ENCODE assay signal across 9 mouse cellular contexts in the genomic region with DNA sequence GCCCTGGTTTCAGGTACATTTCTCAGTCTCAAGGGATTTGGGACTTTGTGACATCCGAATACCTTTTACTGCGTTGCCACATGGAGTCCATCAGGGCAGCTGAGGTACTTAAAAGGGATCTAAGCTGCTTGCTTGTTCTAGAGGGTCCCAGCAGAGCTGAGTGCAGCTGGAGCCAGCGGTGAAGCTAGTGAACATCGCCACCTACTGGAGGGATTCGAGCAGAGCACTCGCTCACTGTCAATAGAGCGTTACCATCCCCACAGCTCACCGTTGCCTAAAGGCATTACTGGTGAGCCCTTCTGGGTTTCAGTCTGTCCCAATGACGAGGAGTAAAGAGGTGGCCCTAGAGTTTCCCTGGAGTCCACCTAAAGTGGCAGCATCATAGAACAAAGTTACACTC. TPM values are rescaled to one million over a fixed set of nuclear protein-coding genes. Genes with fewer than 3 reads are reported as not detected.
DNase-seq lines count a peak whose midpoint lies in the region; ATAC-seq and TF ChIP-seq lines count a peak whose summit lies in the region.
"Had no signal": no experiment of that assay in that cellular context is flagged by ENCODE, and none has a peak within 500 bp of the region (broad histone marks: within the 10 kb centered on the region; RNA-seq: fewer than 3 reads in every experiment).

No protein-coding gene starts in this region.

- H3K36me3 ChIP-seq in intestine, postnatal 0 days (ENCODE audit: control insufficient read depth, insufficient read depth), result peaks cover 32% of the 10 kb centered on the region
- H3K36me3 ChIP-seq in midbrain, postnatal 0 days (ENCODE audit: insufficient read depth, low read length), result peaks cover 34% of the 10 kb centered on the region

- peaks cover 4% of the 10 kb centered on the region; the same call in 1 of the 2 replicates for H3K9me3 ChIP-seq in intestine, postnatal 0 days (ENCODE audit: control insufficient read depth)
- H3K9me3 ChIP-seq in midbrain, postnatal 0 days (ENCODE audit: low read length), result no peaks in the 10 kb centered on the region

- H3K27me3 ChIP-seq in intestine, postnatal 0 days (replicated peaks; ENCODE audit: control insufficient read depth, insufficient read depth, low read length), result no peaks in the 10 kb centered on the region
- H3K27me3 ChIP-seq in midbrain, postnatal 0 days (ENCODE audit: insufficient read depth, low read length), result no peaks in the 10 kb centered on the region

- H3K4me3 ChIP-seq in intestine, postnatal 0 days (ENCODE audit: low read depth, low read length), result no peak overlapping the region
- H3K4me3 ChIP-seq in midbrain, postnatal 0 days (ENCODE audit: low read depth, low read length), result no peak overlapping the region
- H3K4me3 ChIP-seq: erythroblast, embryonic 14.5 days had no signal

- peak; percentile 14 to 21 for DNase-seq in urinary bladder, adult 18-20 months (ENCODE audit: low spot score in 2 of 2)
- no peak for DNase-seq in urinary bladder, postnatal 10 days (ENCODE audit: low spot score)
- peak; percentile 71 to 83 for DNase-seq in cerebellum, postnatal 14 days
- peak; percentile 51 to 66 for DNase-seq in frontal cortex, postnatal 36 days (ENCODE audit: low spot score in 2 of 2)
- DNase-seq in liver, result peak; percentile 77
- peak; percentile 87 for DNase-seq in midbrain, postnatal 0 days (ENCODE audit: low spot score)
- peak; percentile 61 for DNase-seq in thymus, postnatal 0 days (ENCODE audit: low spot score)

- WGBS in intestine, postnatal 0 days, result 10% methylated on average over 9 of the region's 9 CpGs
- WGBS in midbrain, postnatal 0 days, result 2% methylated on average over 9 of the region's 9 CpGs

- H3K4me2 ChIP-seq in intestine, postnatal 0 days (replicated peaks; ENCODE audit: low read depth), result no peak overlapping the region
- H3K4me2 ChIP-seq in midbrain, postnatal 0 days (ENCODE audit: low read depth, low read length, poor library complexity, severe bottlenecking), result no peak overlapping the region

- H3K9ac ChIP-seq in intestine, postnatal 0 days (ENCODE audit: low read depth, low read length), result no peak overlapping the region
- no peak overlapping the region for H3K9ac ChIP-seq in midbrain, postnatal 0 days (replicated peaks; ENCODE audit: low read length, poor library complexity, severe bottlenecking)

- H3K4me1 ChIP-seq in intestine, postnatal 0 days (replicated peaks; ENCODE audit: control insufficient read depth, insufficient read depth, low read length), result no peaks in the 10 kb centered on the region
- no peaks in the 10 kb centered on the region for H3K4me1 ChIP-seq in midbrain, postnatal 0 days (ENCODE audit: insufficient read depth, low read length)

- TF ChIP-seq CTCF in intestine, postnatal 0 days (IDR thresholded peaks at IDR 0.05; ENCODE audit: low read depth), result peak; percentile 94
- peak; percentile 91 for TF ChIP-seq CTCF in midbrain, postnatal 0 days (IDR thresholded peaks at IDR 0.05)

- ATAC-seq in intestine, postnatal 0 days, result peak; percentile 55; the same call in 1 of the 2 replicates
- peak; percentile 85; the same call in 1 of the 2 replicates for ATAC-seq in midbrain, postnatal 0 days (ENCODE audit: low FRiP score)

- no peak overlapping the region for H3K27ac ChIP-seq in intestine, postnatal 0 days (ENCODE audit: low read depth, low read length)
- H3K27ac ChIP-seq in midbrain, postnatal 0 days (ENCODE audit: low read depth, low read length), result no peak overlapping the region

RNA-seq across cellular contexts. Expression of gene Morc3, which starts 46.1 kb away (rescaled TPM):
- polyA plus RNA-seq in intestine, postnatal 0 days (2015; fragmentation: Nextera tagmentation; extraction: Ambion mirVana), result 15.5 and 20.0 TPM in 2 replicates
- total RNA-seq in midbrain, postnatal 0 days (2014; rRNA removed), result 24.4 and 50.2 TPM in 2 replicates
- polyA plus RNA-seq in midbrain, postnatal 0 days (2015; fragmentation: Nextera tagmentation; extraction: Ambion mirVana), result 21.7 and 31.8 TPM in 2 replicates
- 37.9 and 39.9 TPM in 2 replicates for polyA plus RNA-seq in thymus, postnatal 0 days (2015; fragmentation: Nextera tagmentation; extraction: Ambion mirVana)
